Mouse (Mus musculus): ENCODE data around the gene Ip6k1. TPM values are rescaled to one million over a fixed set of nuclear protein-coding genes. Genes with fewer than 3 reads are reported as not detected.

Ip6k1 gene
- polyA plus RNA-seq, 1 experiment: 116 TPM

- peak overlapping the region; percentile 55 for H3K4me3 ChIP-seq (replicated peaks; ENCODE audit: extremely low read depth, low read depth, low read length)
- H3K4me1 ChIP-seq (ENCODE audit: control insufficient read depth, insufficient read depth, low read length): peaks cover 3% of the 10 kb centered on the region; the same call in 1 of the 2 replicates
- no peak for TF ChIP-seq CTCF (IDR thresholded peaks at IDR 0.05; ENCODE audit: insufficient read depth, low read length)
- no peak for TF ChIP-seq POLR2A (IDR thresholded peaks at IDR 0.05; ENCODE audit: borderline replicate concordance, extremely low read depth, low read depth, low read length)
- no peak for DNase-seq
- 43% methylated on average over 17 of the region's 17 CpGs for WGBS
Observed at GRCm38 (mm10) chr9:108047601-108048565, 45.6 kb downstream of the Ip6k1 start.

GRCm38 (mm10) chr9:108048566-108048955 is 46.3 kb downstream of the Ip6k1 start:
- Histone ChIP-seq H3K4me1 (ENCODE audit: control insufficient read depth, insufficient read depth, low read length) (peaks cover 8% of the 10 kb centered on the region), H3K4me3 (replicated peaks; ENCODE audit: extremely low read depth, low read depth, low read length) (peak overlapping the region; percentile 55)
- DNase-seq: no peak
- WGBS: 1% methylated on average over 19 of the region's 19 CpGs
- TF ChIP-seq POLR2A (IDR thresholded peaks at IDR 0.05; ENCODE audit: borderline replicate concordance, extremely low read depth, low read depth, low read length) (no peak), CTCF (IDR thresholded peaks at IDR 0.05; ENCODE audit: insufficient read depth, low read length) (no peak)

GRCm38 (mm10) chr9:108049016-108049455 is 46.7 kb downstream of the Ip6k1 start, which contains the start of gene Gmppb:
TSS of gene Gmppb (plus strand) at chr9:108049242.
- WGBS: under 1% methylated on average over 39 of the region's 39 CpGs
- no peak for TF ChIP-seq CTCF (IDR thresholded peaks at IDR 0.05; ENCODE audit: insufficient read depth, low read length)
- TF ChIP-seq POLR2A (IDR thresholded peaks at IDR 0.05; ENCODE audit: borderline replicate concordance, extremely low read depth, low read depth, low read length): peak; percentile 86; the same call in 1 of the 2 replicates
- peak; percentile 93 for DNase-seq
- peak within 1 kb of the TSS; percentile 99 for H3K4me3 ChIP-seq (replicated peaks; ENCODE audit: extremely low read depth, low read depth, low read length)
- H3K4me1 ChIP-seq (ENCODE audit: control insufficient read depth, insufficient read depth, low read length): peaks cover 9% of the 10 kb centered on the region

- TF ChIP-seq POLR2A (IDR thresholded peaks at IDR 0.05; ENCODE audit: borderline replicate concordance, extremely low read depth, low read depth, low read length) (no peak), CTCF (IDR thresholded peaks at IDR 0.05; ENCODE audit: insufficient read depth, low read length) (no peak)
- peaks cover 9% of the 10 kb centered on the region for H3K4me1 ChIP-seq (ENCODE audit: control insufficient read depth, insufficient read depth, low read length)
- no peak for DNase-seq
- WGBS: 36% methylated on average over 15 of the region's 15 CpGs
- H3K4me3 ChIP-seq (replicated peaks; ENCODE audit: extremely low read depth, low read depth, low read length): peak overlapping the region; percentile 99
Observed at GRCm38 (mm10) chr9:108049561-108050251, 47.4 kb downstream of the Ip6k1 start.

GRCm38 (mm10) chr9:108051184-108051930 is 49.1 kb downstream of the Ip6k1 start:
- DNase-seq: no peak
- TF ChIP-seq POLR2A (IDR thresholded peaks at IDR 0.05; ENCODE audit: borderline replicate concordance, extremely low read depth, low read depth, low read length): no peak
- no peak for TF ChIP-seq CTCF (IDR thresholded peaks at IDR 0.05; ENCODE audit: insufficient read depth, low read length)
- WGBS: 88% methylated on average over 15 of the region's 15 CpGs
- Histone ChIP-seq H3K4me1 (ENCODE audit: control insufficient read depth, insufficient read depth, low read length) (peaks cover 9% of the 10 kb centered on the region), H3K4me3 (replicated peaks; ENCODE audit: extremely low read depth, low read depth, low read length) (no peak overlapping the region)

- peaks cover 9% of the 10 kb centered on the region for H3K4me1 ChIP-seq (ENCODE audit: control insufficient read depth, insufficient read depth, low read length)
- no peak for DNase-seq
- 75% methylated on average over 4 of the region's 4 CpGs for WGBS
- no peak overlapping the region for H3K4me3 ChIP-seq (replicated peaks; ENCODE audit: extremely low read depth, low read depth, low read length)
- TF ChIP-seq POLR2A (IDR thresholded peaks at IDR 0.05; ENCODE audit: borderline replicate concordance, extremely low read depth, low read depth, low read length): no peak
- TF ChIP-seq CTCF (IDR thresholded peaks at IDR 0.05; ENCODE audit: insufficient read depth, low read length): no peak
Observed at GRCm38 (mm10) chr9:108051931-108052220, 49.6 kb downstream of the Ip6k1 start.

GRCm38 (mm10) chr9:108052411-108052810 is 50.1 kb downstream of the Ip6k1 start:
- no peak for DNase-seq
- TF ChIP-seq CTCF (IDR thresholded peaks at IDR 0.05; ENCODE audit: insufficient read depth, low read length) (no peak), POLR2A (IDR thresholded peaks at IDR 0.05; ENCODE audit: borderline replicate concordance, extremely low read depth, low read depth, low read length) (no peak)
- 71% methylated on average over 7 of the region's 7 CpGs for WGBS
- peaks cover 9% of the 10 kb centered on the region for H3K4me1 ChIP-seq (ENCODE audit: control insufficient read depth, insufficient read depth, low read length)
- no peak overlapping the region for H3K4me3 ChIP-seq (replicated peaks; ENCODE audit: extremely low read depth, low read depth, low read length)

- DNase-seq: peak; percentile 97
- peak; percentile 85 for TF ChIP-seq CTCF (IDR thresholded peaks at IDR 0.05; ENCODE audit: insufficient read depth, low read length)
- peak; percentile 38; the same call in 1 of the 2 replicates for TF ChIP-seq POLR2A (IDR thresholded peaks at IDR 0.05; ENCODE audit: borderline replicate concordance, extremely low read depth, low read depth, low read length)
- Histone ChIP-seq H3K4me3 (replicated peaks; ENCODE audit: extremely low read depth, low read depth, low read length) (no peak within 1 kb of the TSS), H3K4me1 (ENCODE audit: control insufficient read depth, insufficient read depth, low read length) (peaks cover 9% of the 10 kb centered on the region)
- WGBS: 51% methylated on average over 20 of the region's 20 CpGs
Observed at GRCm38 (mm10) chr9:108052885-108053664, 50.8 kb downstream of the Ip6k1 start, which contains the start of gene Amigo3. TSS of gene Amigo3 (plus strand) at chr9:108053159.

Data from lung, adult 2 months (tissue).